Mouse (Mus musculus): ENCODE measurements at regions not wholly inside any gene's neighbourhood (a gene's known extent, or its start where the extent isn't known, plus 50 kb on each side); places are given as distances from the start of the nearest gene placed in this dataset.

DNA sequence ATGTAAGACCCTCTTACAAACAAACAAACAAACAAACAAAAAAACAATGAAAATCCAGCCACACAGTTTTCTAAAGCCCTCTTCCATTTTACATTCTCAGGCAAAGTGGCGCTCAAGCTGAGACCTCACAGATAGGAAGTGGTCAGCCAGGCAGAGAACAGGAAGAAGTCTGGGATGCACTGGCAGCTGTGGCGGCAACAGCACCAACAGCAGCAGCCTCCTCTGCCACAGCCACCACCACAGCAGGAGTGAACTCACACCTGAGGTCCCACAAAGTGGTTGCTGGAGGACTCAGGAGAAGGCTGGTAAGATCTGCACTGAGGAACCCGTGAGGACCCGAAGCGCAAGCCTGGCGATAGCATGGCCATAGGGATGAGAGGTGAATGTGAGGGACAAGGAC lies 156.3 kb downstream of the Grm4 start:
- H3K4me3 ChIP-seq (ENCODE audit: insufficient read depth, low read length) = no peak overlapping the region

GRCm38 (mm10) chr17:27364338-27364737 lies 156.9 kb downstream of the Grm4 start:
- H3K4me3 ChIP-seq (ENCODE audit: insufficient read depth, low read length) = no peak overlapping the region
- no peak overlapping the region for H3K27ac ChIP-seq (ENCODE audit: insufficient read depth, low read length)
- no peaks in the 10 kb centered on the region for H3K4me1 ChIP-seq (ENCODE audit: control insufficient read depth, insufficient read depth, low read length)
- TF ChIP-seq CTCF (IDR thresholded peaks at IDR 0.05; ENCODE audit: borderline replicate concordance, insufficient read depth, low read length) = no peak
- no peak for TF ChIP-seq POLR2A (IDR thresholded peaks at IDR 0.05; ENCODE audit: low read depth, low read length)

More for the DNA sequence above, 156.3 kb downstream of the Grm4 start:
- Histone ChIP-seq H3K4me1 (ENCODE audit: control insufficient read depth, insufficient read depth, low read length) (no peaks in the 10 kb centered on the region), H3K27ac (ENCODE audit: insufficient read depth, low read length) (no peak overlapping the region)
- TF ChIP-seq POLR2A (IDR thresholded peaks at IDR 0.05; ENCODE audit: low read depth, low read length) = no peak
- TF ChIP-seq CTCF (IDR thresholded peaks at IDR 0.05; ENCODE audit: borderline replicate concordance, insufficient read depth, low read length) = no peak

DNA sequence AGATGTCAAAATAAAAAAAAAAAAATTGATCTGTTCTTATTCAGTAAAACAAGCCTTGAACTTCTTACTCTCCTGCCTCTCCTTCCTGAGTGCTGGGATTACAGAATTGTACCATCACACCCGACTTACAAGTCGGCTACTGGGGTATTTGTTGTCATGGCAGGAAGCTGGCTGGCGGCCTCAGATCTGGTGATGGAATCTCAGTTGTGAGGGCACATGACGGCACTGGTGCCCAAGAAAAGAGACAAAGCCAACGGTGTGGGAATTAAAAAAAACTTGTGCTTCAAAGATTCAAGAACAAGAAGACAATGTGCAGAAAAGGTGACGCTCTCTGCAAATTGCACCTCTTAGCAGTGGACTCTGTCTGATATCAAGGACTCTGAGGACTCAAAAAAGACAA lies 157.3 kb downstream of the Grm4 start:
- no peaks in the 10 kb centered on the region for H3K4me1 ChIP-seq (ENCODE audit: control insufficient read depth, insufficient read depth, low read length)
- TF ChIP-seq POLR2A (IDR thresholded peaks at IDR 0.05; ENCODE audit: low read depth, low read length) (no peak), CTCF (IDR thresholded peaks at IDR 0.05; ENCODE audit: borderline replicate concordance, insufficient read depth, low read length) (no peak)
- no peak overlapping the region for H3K27ac ChIP-seq (ENCODE audit: insufficient read depth, low read length)
- no peak overlapping the region for H3K4me3 ChIP-seq (ENCODE audit: insufficient read depth, low read length)

GRCm38 (mm10) chr17:27362221-27362620 lies 158.0 kb upstream of the Lemd2 start:
- Histone ChIP-seq H3K27ac (ENCODE audit: insufficient read depth, low read length) (no peak overlapping the region), H3K4me3 (ENCODE audit: insufficient read depth, low read length) (no peak overlapping the region), H3K4me1 (ENCODE audit: control insufficient read depth, insufficient read depth, low read length) (no peaks in the 10 kb centered on the region)
- no peak for TF ChIP-seq POLR2A (IDR thresholded peaks at IDR 0.05; ENCODE audit: low read depth, low read length)
- no peak for TF ChIP-seq CTCF (IDR thresholded peaks at IDR 0.05; ENCODE audit: borderline replicate concordance, insufficient read depth, low read length)

DNA sequence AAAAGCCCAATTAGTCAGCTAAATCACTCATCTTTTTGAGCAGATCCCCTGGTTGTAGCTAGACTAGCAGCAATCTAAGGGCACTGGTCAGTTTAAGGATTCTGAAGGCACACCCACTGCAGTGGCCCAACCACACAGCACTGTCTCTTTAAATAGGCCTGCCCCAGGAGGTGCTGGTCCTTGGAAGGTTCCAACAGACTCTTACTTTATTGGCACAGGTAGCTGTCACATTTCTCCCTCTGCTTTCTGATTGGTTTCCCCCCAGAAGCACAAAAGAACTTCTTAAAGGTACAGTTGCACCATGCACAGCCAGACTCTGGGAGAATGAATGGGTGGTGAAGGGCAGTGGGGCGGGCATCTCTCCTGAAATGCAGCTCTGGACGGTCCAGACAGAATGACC lies 157.1 kb upstream of the Lemd2 start:
- Histone ChIP-seq H3K27ac (ENCODE audit: insufficient read depth, low read length) (no peak overlapping the region), H3K4me1 (ENCODE audit: control insufficient read depth, insufficient read depth, low read length) (no peaks in the 10 kb centered on the region), H3K4me3 (ENCODE audit: insufficient read depth, low read length) (no peak overlapping the region)
- TF ChIP-seq POLR2A (IDR thresholded peaks at IDR 0.05; ENCODE audit: low read depth, low read length) = no peak
- no peak for TF ChIP-seq CTCF (IDR thresholded peaks at IDR 0.05; ENCODE audit: borderline replicate concordance, insufficient read depth, low read length)

- Histone ChIP-seq H3K4me1 (ENCODE audit: control insufficient read depth, insufficient read depth, low read length) (no peaks in the 10 kb centered on the region), H3K27ac (ENCODE audit: insufficient read depth, low read length) (no peak overlapping the region), H3K4me3 (ENCODE audit: insufficient read depth, low read length) (no peak overlapping the region)
- TF ChIP-seq POLR2A (IDR thresholded peaks at IDR 0.05; ENCODE audit: low read depth, low read length) (no peak), CTCF (IDR thresholded peaks at IDR 0.05; ENCODE audit: borderline replicate concordance, insufficient read depth, low read length) (peak; percentile 55; the same call in 1 of the 2 replicates)
These were observed 152.6 kb upstream of the Lemd2 start for GRCm38 (mm10) chr17:27356862-27357261.

GRCm38 (mm10) chr17:27355717-27356116 lies 151.4 kb upstream of the Lemd2 start:
- TF ChIP-seq CTCF (IDR thresholded peaks at IDR 0.05; ENCODE audit: borderline replicate concordance, insufficient read depth, low read length) = no peak
- no peak for TF ChIP-seq POLR2A (IDR thresholded peaks at IDR 0.05; ENCODE audit: low read depth, low read length)

DNA sequence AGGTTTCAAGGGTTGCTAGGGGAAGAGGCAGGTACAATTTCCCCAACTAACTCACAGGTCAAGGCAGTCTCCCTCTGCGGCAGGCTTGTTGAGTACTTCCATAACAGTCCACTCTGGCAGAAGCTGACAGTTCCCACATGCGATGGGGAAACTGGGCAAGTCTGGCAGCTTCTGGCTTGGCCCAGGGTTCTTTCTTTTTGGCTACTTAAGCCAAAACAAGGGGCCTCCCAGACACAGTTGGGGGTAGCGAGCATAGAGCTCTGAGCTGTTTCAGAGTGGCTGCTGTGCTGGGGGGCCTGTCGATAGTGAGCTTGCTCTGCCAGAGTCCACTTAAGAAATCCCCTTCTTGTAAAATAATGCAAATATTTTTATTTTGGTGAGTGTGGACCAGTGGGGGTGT lies 150.8 kb upstream of the Lemd2 start:
- H3K4me3 ChIP-seq (ENCODE audit: insufficient read depth, low read length) = no peak overlapping the region
- no peak overlapping the region for H3K27ac ChIP-seq (ENCODE audit: insufficient read depth, low read length)
- TF ChIP-seq POLR2A (IDR thresholded peaks at IDR 0.05; ENCODE audit: low read depth, low read length) (no peak), CTCF (IDR thresholded peaks at IDR 0.05; ENCODE audit: borderline replicate concordance, insufficient read depth, low read length) (no peak)
- no peaks in the 10 kb centered on the region for H3K4me1 ChIP-seq (ENCODE audit: control insufficient read depth, insufficient read depth, low read length)

More at GRCm38 (mm10) chr17:27355717-27356116, 151.4 kb upstream of the Lemd2 start:
- no peak overlapping the region for H3K4me3 ChIP-seq (ENCODE audit: insufficient read depth, low read length)
- no peak overlapping the region for H3K27ac ChIP-seq (ENCODE audit: insufficient read depth, low read length)
- H3K4me1 ChIP-seq (ENCODE audit: control insufficient read depth, insufficient read depth, low read length) = no peaks in the 10 kb centered on the region

DNA sequence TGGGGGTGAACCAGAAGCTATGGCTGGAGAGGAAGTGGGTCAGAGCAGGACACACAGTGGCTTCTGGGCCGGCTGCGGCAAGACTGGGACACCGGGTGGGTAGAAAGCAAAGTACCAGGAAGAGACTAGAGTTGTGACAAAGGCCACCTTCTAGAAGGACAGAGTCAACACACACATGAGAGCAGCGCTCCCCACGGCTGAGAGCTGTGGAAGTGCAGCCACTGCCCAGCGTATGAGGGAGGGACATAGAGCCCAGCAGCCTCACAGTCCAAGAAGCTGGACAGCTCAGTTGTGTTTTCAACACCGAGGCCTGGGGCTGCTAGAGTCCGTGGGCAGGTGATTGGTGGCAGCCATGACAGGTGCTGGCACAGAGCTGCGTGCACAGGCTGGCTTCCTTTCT lies 145.6 kb upstream of the Lemd2 start:
- no peaks in the 10 kb centered on the region for H3K4me1 ChIP-seq (ENCODE audit: control insufficient read depth, insufficient read depth, low read length)
- H3K4me3 ChIP-seq (ENCODE audit: insufficient read depth, low read length) = no peak overlapping the region
- no peak overlapping the region for H3K27ac ChIP-seq (ENCODE audit: insufficient read depth, low read length)
- TF ChIP-seq POLR2A (IDR thresholded peaks at IDR 0.05; ENCODE audit: low read depth, low read length) (no peak), CTCF (IDR thresholded peaks at IDR 0.05; ENCODE audit: borderline replicate concordance, insufficient read depth, low read length) (no peak)

- no peak for TF ChIP-seq POLR2A (IDR thresholded peaks at IDR 0.05; ENCODE audit: low read depth, low read length)
- no peak for TF ChIP-seq CTCF (IDR thresholded peaks at IDR 0.05; ENCODE audit: borderline replicate concordance, insufficient read depth, low read length)
These were observed 145.2 kb upstream of the Lemd2 start for GRCm38 (mm10) chr17:27349432-27349831.

More at GRCm38 (mm10) chr17:27349432-27349831, 145.2 kb upstream of the Lemd2 start:
- H3K4me1 ChIP-seq (ENCODE audit: control insufficient read depth, insufficient read depth, low read length) = no peaks in the 10 kb centered on the region
- no peak overlapping the region for H3K4me3 ChIP-seq (ENCODE audit: insufficient read depth, low read length)
- no peak overlapping the region for H3K27ac ChIP-seq (ENCODE audit: insufficient read depth, low read length)

Data from embryonic fibroblast, embryonic 13.5 days (primary cell).